Mouse (Mus musculus): ENCODE results near the gene Klhl24. TPM values are rescaled to one million over a fixed set of nuclear protein-coding genes. Genes with fewer than 3 reads are reported as not detected.
"Not testable (repeated sequence)": the region's sequence is repeated elsewhere in the genome, so short reads cannot be mapped to it uniquely, and the experiment has no call there.

The Klhl24 gene
- polyA plus RNA-seq, 1 experiment from 2014 or later, result 45.6 TPM

DNA sequence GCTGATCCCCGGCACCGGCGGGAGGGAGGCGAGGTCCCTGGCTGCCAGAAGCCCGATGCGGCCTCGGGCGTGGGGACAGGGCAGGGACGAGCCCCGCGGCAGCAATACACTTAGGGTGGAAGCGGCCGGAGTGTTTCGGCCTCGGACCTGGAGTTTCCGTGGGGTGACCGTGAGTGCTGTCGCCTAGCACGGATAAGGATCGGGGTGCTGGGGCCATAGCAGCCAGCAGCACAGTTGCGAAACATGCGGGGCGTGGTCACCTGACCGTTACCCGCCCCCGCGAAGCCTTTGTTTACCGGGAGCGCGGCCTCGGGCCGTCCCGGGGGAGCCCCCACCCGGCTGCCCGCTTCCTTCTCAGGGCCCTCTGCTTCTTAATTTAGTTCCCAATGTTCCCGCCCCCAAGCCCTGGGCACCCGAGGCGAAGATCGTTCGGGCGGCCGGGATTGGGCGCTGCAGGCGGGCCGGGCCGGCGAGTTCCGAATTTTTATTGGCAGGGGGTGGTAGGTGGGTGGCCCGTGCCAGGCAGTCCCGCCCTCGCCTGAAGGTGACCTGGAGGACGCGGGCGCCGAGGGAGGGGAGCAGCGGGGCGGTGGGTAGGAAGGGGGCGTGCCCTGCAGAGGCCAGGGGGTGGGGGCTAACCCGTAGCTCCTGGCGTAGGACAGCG lies 501 bp downstream of the Klhl24 start:
- peak overlapping the region; percentile 98 for H3K9ac ChIP-seq
- WGBS, result under 1% methylated on average over 61 of the region's 61 CpGs

DNA sequence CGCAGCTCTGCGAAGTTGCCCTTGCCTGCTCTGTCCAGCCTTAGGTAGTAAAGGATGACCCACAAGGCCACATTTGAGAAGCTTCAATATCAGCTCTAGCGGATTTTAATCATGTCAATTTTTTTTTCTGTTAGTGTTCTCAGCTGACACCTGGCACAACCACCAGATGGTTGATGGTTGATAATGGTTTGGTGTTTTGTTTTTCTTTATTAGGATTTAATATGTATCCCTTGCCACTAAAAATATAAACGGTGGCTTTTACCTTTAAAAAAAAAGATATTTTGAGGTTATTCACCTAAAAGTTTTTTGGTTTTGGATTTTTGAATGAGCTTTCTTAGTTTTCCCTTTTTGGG lies 1.0 kb downstream of the Klhl24 start:
- WGBS, result 5% methylated on average over 4 of the region's 4 CpGs
- H3K36me3 ChIP-seq, result peaks cover 15% of the 10 kb centered on the region
- peak overlapping the region; percentile 98 for H3K9ac ChIP-seq
- peaks cover 4% of the 10 kb centered on the region for H3K9me3 ChIP-seq (replicated peaks)
- no peak for ATAC-seq (replicated peaks; ENCODE audit: insufficient number of reproducible peaks, insufficient read depth, low FRiP score, low read depth)
- H3K4me3 ChIP-seq, result peak overlapping the region; percentile 87
- peaks cover 9% of the 10 kb centered on the region for H3K4me1 ChIP-seq (replicated peaks)
- H3K4me2 ChIP-seq, result peak overlapping the region; percentile 55
- peak overlapping the region; percentile 99 for H3K27ac ChIP-seq
- no peaks in the 10 kb centered on the region for H3K27me3 ChIP-seq

More for the DNA sequence above, 501 bp downstream of the Klhl24 start:
- peak overlapping the region; percentile 99 for H3K27ac ChIP-seq
- H3K4me3 ChIP-seq, result peak overlapping the region; percentile 87
- no peaks in the 10 kb centered on the region for H3K27me3 ChIP-seq
- ATAC-seq (replicated peaks; ENCODE audit: insufficient number of reproducible peaks, insufficient read depth, low FRiP score, low read depth), result peak; percentile 94
- H3K4me1 ChIP-seq (replicated peaks), result peaks cover 9% of the 10 kb centered on the region
- peak overlapping the region; percentile 55 for H3K4me2 ChIP-seq
- peaks cover 10% of the 10 kb centered on the region; the same call in 1 of the 2 replicates for H3K36me3 ChIP-seq
- no peaks in the 10 kb centered on the region for H3K9me3 ChIP-seq (replicated peaks)

DNA sequence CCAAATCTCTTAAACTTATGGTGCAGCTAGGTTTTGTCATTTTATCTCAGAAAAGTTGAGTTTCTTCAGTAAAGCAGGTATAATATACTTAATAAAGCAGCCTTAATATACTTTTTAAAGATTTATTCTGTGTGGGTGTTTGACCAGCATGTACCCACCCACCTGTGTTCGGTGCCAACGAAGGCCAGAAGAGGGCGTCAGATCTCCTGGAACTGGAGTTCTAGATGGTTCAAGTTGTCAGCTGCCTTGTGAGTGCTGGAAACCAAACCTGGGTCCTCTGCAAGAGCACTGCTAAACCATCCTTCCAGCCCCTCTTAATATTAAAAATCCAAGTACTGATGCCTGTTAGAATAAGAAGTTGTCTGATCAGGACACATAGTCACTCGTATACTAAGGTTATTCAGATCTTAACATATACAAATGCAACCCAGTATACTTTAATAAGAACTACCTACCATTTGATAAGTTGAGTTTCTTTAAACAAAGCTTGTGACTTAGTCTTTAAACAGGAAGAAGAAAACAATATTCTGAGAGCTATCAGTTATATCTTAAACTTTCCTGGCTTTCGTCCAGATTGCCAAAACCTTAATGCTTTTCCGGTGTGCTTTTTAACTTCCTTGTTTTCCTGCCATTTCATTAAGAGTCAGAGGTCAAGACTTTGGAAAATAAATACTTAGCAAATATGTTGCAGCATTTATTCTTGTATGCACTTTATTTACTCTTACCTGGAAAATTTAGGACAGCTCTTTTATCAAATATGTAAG lies 1.7 kb downstream of the Klhl24 start:
- Histone ChIP-seq H3K27ac (peak overlapping the region; percentile 99), H3K27me3 (no peaks in the 10 kb centered on the region), H3K4me3 (peak overlapping the region; percentile 87; the same call in 1 of the 2 replicates), H3K4me1 (replicated peaks) (peaks cover 9% of the 10 kb centered on the region), H3K4me2 (peak overlapping the region; percentile 55), H3K9ac (no peak overlapping the region), H3K9me3 (replicated peaks) (peaks cover 10% of the 10 kb centered on the region), H3K36me3 (peaks cover 22% of the 10 kb centered on the region)
- no peak for ATAC-seq (replicated peaks; ENCODE audit: insufficient number of reproducible peaks, insufficient read depth, low FRiP score, low read depth)
- WGBS, result 86% methylated on average over 6 of the region's 6 CpGs

DNA sequence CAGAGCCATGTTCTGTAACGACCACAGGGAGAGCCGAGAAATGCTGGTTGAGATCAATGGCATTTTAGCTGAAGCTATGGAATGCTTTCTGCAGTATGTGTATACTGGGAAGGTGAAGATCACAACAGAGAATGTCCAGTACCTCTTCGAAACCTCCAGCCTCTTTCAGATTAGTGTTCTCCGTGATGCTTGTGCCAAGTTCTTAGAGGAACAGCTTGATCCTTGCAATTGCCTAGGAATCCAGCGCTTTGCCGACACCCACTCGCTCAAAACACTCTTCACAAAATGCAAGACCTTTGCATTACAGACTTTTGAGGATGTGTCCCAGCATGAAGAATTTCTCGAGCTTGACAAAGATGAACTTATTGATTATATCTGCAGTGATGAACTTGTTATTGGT lies 9.7 kb downstream of the Klhl24 start:
- Histone ChIP-seq H3K4me3 (no peak overlapping the region), H3K27ac (no peak overlapping the region), H3K36me3 (peaks cover 80% of the 10 kb centered on the region), H3K4me2 (no peak overlapping the region), H3K9ac (no peak overlapping the region), H3K27me3 (no peaks in the 10 kb centered on the region), H3K4me1 (replicated peaks) (no peaks in the 10 kb centered on the region), H3K9me3 (replicated peaks) (peaks cover 10% of the 10 kb centered on the region)
- ATAC-seq (replicated peaks; ENCODE audit: insufficient number of reproducible peaks, insufficient read depth, low FRiP score, low read depth), result no peak
- 86% methylated on average over 8 of the region's 8 CpGs for WGBS

DNA sequence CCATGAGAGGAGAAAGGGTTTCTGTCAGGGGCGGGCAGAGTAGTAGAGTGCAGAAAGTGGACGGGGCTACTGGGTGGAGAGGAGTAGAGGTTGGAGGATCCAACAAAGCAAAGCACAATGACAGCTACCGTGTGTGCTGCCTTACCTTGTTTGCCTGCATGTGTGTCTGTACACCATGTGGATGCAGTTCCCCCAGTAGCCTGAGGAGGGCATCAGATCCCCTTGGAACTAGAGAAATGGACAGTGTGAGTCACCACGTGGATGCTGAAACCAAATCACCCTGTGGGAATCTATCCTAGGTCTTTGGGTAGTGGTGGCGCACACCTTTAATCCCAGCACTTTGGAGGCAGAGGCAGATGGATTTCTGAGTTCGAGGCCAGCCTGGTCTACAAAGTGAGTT lies 11.6 kb downstream of the Klhl24 start:
- Histone ChIP-seq H3K36me3 (peaks cover 70% of the 10 kb centered on the region), H3K4me1 (replicated peaks) (no peaks in the 10 kb centered on the region), H3K9me3 (replicated peaks) (no peaks in the 10 kb centered on the region), H3K4me3 (no peak overlapping the region), H3K9ac (no peak overlapping the region), H3K27ac (no peak overlapping the region), H3K27me3 (no peaks in the 10 kb centered on the region), H3K4me2 (no peak overlapping the region)
- ATAC-seq (replicated peaks; ENCODE audit: insufficient number of reproducible peaks, insufficient read depth, low FRiP score, low read depth), result no peak
- WGBS, result 98% methylated on average over 6 of the region's 6 CpGs

DNA sequence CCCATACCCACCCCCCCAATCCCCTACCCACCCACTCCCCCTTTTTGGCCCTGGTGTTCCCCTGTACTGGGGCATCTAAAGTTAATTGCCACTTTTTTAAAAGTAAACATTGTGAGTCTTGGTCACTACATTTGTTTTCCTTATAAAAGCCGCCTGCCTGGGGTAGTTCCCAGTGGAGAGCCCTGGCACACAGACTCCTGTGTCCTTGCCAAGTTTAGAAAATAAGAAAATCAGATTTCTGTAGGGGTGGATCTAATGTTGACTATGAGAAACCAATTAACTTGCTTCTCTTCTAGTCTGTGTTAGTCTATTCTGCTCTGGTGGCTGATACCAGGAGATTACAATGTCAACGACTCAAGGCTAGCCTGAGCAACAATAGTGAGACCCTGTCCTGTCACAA lies 15.3 kb downstream of the Klhl24 start:
- H3K9ac ChIP-seq, result no peak overlapping the region
- no peak overlapping the region for H3K27ac ChIP-seq
- no peaks in the 10 kb centered on the region for H3K4me1 ChIP-seq (replicated peaks)
- no peak for ATAC-seq (replicated peaks; ENCODE audit: insufficient number of reproducible peaks, insufficient read depth, low FRiP score, low read depth)
- no peaks in the 10 kb centered on the region for H3K9me3 ChIP-seq (replicated peaks)
- peaks cover 62% of the 10 kb centered on the region for H3K36me3 ChIP-seq
- H3K4me3 ChIP-seq, result no peak overlapping the region
- WGBS, result 81% methylated on average over 2 of the region's 2 CpGs
- H3K4me2 ChIP-seq, result no peak overlapping the region
- H3K27me3 ChIP-seq, result no peaks in the 10 kb centered on the region

DNA sequence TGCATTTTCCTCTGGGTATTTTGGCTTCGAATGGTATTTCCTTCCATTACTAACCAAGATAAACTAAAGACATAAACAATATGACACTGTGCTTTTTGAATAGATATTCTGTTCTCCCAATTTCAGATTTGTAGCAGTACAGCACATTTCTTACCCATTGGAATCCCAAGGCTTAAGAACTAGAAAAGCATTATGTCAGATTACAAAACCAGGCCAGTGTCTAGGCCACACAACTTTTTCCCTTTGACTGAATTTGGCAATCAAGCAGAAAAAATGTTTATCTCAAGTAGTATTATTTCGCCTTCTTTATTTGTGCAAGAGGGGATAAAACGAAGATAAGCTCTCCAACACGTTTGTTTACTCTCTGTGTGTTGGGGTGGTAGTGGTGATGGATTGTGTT lies 18.7 kb downstream of the Klhl24 start:
- peaks cover 58% of the 10 kb centered on the region for H3K36me3 ChIP-seq

DNA sequence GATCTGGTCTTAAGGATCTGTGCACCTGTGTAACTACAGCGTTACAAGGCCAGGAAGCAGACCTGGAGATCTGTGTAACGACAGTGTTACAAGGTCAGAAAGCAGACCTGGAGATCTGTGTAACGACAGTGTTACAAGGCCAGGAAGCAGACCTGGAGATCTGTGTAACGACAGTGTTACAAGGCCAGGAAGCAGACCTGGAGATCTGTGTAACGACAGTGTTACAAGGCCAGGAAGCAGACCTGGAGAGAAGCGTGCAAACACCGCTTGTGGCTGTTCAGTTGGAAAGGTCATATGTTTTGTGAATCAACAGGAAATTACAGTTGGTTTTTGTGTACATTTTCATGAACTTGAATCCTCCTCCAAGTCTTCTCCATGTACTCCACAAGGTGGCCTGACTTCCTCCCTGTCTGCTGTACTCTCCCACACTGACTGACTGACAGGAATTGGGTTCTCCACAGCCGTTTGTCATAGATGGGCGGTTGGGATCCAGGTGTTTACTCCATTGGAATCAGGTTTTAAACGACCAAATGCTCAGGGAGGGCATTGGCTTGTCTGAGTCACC lies 29.1 kb downstream of the Klhl24 start:
- H3K27ac ChIP-seq; H3K4me2 ChIP-seq; H3K4me3 ChIP-seq; ATAC-seq (replicated peaks; ENCODE audit: insufficient number of reproducible peaks, insufficient read depth, low FRiP score, low read depth); H3K9ac ChIP-seq; H3K9me3 ChIP-seq (replicated peaks); H3K27me3 ChIP-seq; H3K4me1 ChIP-seq (replicated peaks): not testable (repeated sequence)
- 68% methylated on average over 10 of the region's 10 CpGs for WGBS
- H3K36me3 ChIP-seq, result peaks cover 45% of the 10 kb centered on the region

More for the DNA sequence above, 18.7 kb downstream of the Klhl24 start:
- Histone ChIP-seq H3K27me3 (no peaks in the 10 kb centered on the region), H3K9me3 (replicated peaks) (no peaks in the 10 kb centered on the region), H3K27ac (no peak overlapping the region), H3K9ac (no peak overlapping the region), H3K4me3 (no peak overlapping the region), H3K4me1 (replicated peaks) (no peaks in the 10 kb centered on the region), H3K4me2 (no peak overlapping the region)
- WGBS, result 61% methylated on average over 4 of the region's 4 CpGs
- ATAC-seq (replicated peaks; ENCODE audit: insufficient number of reproducible peaks, insufficient read depth, low FRiP score, low read depth), result no peak

DNA sequence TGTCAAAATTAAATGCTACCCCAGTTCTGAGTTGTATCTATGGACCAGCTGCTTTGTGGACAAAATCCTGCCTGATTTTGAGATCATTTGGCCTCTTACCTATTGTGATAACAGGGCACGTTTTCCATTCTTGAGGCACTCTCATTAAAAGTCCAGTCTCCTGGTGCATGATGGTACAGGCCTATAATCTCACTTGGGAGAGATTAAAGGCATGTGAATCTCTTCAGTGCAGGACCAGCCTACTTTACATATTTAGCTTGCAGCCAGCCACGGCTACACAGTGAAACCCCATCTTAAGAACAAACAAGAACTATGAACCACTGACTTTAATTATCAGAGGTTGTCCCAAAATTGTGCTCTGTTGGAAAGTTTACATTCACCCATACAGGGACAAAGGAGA lies 33.1 kb downstream of the Klhl24 start:
- Histone ChIP-seq H3K4me3 (no peak overlapping the region), H3K36me3 (peaks cover 14% of the 10 kb centered on the region; the same call in 1 of the 2 replicates), H3K27me3 (no peaks in the 10 kb centered on the region), H3K4me2 (no peak overlapping the region), H3K4me1 (replicated peaks) (0 out of 2 replicates have a peak, but pooled peaks cover 5% of the 10 kb centered on the region), H3K9ac (no peak overlapping the region), H3K9me3 (replicated peaks) (no peaks in the 10 kb centered on the region), H3K27ac (no peak overlapping the region)
- 26% methylated on average over 2 of the region's 2 CpGs for WGBS
- no peak for ATAC-seq (replicated peaks; ENCODE audit: insufficient number of reproducible peaks, insufficient read depth, low FRiP score, low read depth)

DNA sequence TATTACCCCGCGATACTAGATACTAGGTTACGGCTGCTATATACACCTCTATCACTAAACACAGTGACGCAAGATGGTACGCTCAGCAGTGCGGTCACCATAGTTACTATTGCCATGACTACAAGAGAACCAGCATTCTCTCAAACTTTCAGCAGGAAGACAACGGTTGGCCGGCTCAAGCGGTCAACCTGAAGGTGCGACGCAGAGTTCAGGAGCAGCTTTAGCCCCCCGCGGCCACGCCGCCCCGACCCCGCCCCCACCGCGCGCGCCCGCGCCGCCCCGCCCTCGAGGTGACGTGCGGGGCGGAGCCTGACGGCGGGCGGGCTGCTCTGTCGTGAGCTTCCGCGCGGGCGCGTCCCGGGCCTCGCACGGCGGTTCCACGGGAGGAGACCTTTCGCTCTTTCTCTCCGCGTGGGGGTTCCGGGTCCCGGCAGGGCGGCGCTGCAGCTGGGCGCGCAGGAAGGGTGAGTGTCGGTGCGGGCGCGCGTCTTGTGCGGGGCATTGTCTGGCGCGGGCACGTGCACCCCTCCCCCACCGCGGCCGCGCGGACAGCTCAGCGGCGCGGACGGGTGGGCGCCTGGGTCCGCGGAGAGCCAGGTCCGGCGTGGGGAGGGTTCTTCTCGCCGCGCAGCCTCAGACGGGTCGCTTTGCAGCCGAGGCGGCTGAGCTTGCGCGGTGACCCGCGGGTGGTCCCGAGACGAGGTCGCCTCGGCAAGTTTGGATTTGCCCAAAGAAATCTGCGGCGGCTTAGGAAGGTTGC lies 43.6 kb downstream of the Klhl24 start, which contains the start of gene Yeats2:
Gene Yeats2, plus strand, starts transcription at position 292 of the 760 bp plus-strand sequence.
- Histone ChIP-seq H3K4me3 (peak within 1 kb of the TSS; percentile 95), H3K27ac (peak within 1 kb of the TSS; percentile 95), H3K9ac (peak within 1 kb of the TSS; percentile 91), H3K9me3 (replicated peaks) (no peaks in the 10 kb centered on the region), H3K27me3 (no peaks in the 10 kb centered on the region), H3K4me2 (peak within 1 kb of the TSS; percentile 75), H3K4me1 (replicated peaks) (peaks cover 19% of the 10 kb centered on the region), H3K36me3 (no peaks in the 10 kb centered on the region)
- under 1% methylated on average over 91 of the region's 92 CpGs for WGBS
- ATAC-seq (replicated peaks; ENCODE audit: insufficient number of reproducible peaks, insufficient read depth, low FRiP score, low read depth), result peak; percentile 92

DNA sequence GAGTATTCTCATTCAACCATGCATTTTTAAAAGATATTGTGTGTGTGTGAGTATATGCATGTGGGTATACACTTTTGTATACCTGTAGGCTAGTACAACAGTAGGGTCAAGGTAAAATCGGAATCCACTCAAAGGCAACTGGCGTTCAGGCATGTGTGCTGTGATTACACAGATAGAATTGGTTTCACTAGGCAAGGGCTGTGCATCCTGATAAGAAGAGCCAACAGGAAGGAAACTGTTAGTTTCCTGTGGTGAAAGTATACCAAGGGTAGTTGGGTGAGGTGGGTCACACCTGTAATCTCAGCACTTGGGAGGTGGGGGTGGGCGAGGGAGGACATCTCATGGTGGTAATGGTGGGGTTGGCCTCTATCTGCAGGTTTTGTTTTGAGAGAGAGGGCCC lies 47.2 kb downstream of the Klhl24 start:
- H3K4me2 ChIP-seq, result no peak overlapping the region
- H3K27ac ChIP-seq, result no peak overlapping the region
- ATAC-seq (replicated peaks; ENCODE audit: insufficient number of reproducible peaks, insufficient read depth, low FRiP score, low read depth), result no peak
- no peaks in the 10 kb centered on the region for H3K9me3 ChIP-seq (replicated peaks)
- H3K27me3 ChIP-seq, result no peaks in the 10 kb centered on the region
- peaks cover 19% of the 10 kb centered on the region for H3K4me1 ChIP-seq (replicated peaks)
- H3K4me3 ChIP-seq, result no peak overlapping the region
- H3K9ac ChIP-seq, result no peak overlapping the region
- no peaks in the 10 kb centered on the region for H3K36me3 ChIP-seq
- WGBS, result 86% methylated on average over 3 of the region's 3 CpGs

All from heart, embryonic 15.5 days (tissue).